Mouse (Mus musculus) layer of hippocampus, adult 2 months (tissue): ENCODE data around the gene Thpo. TPM values are rescaled to one million over a fixed set of nuclear protein-coding genes. Genes with fewer than 3 reads are reported as not detected.

ENCODE experiments used
- DNase-seq, 2 experiments: peaks; one replicate each; pipeline ENCODE4 v3.0.0; 2022; ENCODE audit warnings: low spot score in 2 of 2
- H3K27ac ChIP-seq: fragments of 200-600 bp; 2 replicates; pipeline ENCODE4 v1.8.1; 2022
- H3K4me3 ChIP-seq: fragments of 200-600 bp; 2 replicates; pipeline ENCODE4 v1.8.1; 2022; ENCODE audit warnings: mild to moderate bottlenecking
- CTCF ChIP-seq: fragments of 200-600 bp; conservative IDR thresholded peaks from 2 replicates; pipeline ENCODE4 v1.8.1; 2022; ENCODE audit warnings: antibody characterized with exemption, mild to moderate bottlenecking, moderate library complexity
- total RNA-seq, 2 experiments: library from RNA; stranded (reverse); gene quantifications; 2 replicates each; pipeline ENCODE4 v1.2.3; 2021

Thpo gene
- total RNA-seq, 2 experiments from 2014 or later = 12.5 to 16.2 TPM

DNA sequence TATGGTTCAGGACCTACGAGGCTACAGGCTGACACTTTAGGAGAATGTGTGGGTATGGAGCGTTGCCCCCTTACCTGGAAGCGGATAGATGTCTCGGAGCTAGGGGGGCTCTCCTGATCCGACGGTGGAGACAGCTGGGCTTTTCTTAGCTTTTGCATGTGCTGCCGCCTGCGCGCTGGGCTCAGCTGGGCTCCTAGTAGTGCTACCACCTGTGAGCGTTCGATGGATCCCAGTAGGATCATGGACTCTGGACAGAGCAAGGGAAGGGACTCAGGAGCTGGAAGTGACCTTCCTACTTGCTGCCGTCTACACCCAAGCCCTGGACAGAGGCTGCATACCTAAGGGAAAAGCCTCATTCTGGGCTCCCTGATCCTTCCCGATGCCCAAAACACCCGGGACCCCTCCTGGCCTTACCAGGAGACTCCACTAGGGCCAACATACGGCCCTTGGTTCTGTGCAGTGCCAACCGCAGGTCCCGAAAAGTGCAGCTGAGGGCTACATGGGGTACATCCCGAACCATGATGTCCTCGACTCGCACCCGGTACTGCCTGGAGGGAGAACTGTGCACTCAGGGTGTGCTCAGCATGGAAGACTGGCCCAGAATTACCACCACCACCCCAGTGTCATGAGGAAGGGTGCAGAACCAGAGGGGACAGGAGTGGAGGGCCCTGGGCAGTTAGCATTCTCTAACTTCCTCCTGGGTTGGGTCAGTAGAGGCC lies 25.9 kb downstream of the Thpo start:
- peak overlapping the region; percentile 44 for H3K27ac ChIP-seq
- no peak overlapping the region for H3K4me3 ChIP-seq
- no peak for TF ChIP-seq CTCF
- DNase-seq = no peak

DNA sequence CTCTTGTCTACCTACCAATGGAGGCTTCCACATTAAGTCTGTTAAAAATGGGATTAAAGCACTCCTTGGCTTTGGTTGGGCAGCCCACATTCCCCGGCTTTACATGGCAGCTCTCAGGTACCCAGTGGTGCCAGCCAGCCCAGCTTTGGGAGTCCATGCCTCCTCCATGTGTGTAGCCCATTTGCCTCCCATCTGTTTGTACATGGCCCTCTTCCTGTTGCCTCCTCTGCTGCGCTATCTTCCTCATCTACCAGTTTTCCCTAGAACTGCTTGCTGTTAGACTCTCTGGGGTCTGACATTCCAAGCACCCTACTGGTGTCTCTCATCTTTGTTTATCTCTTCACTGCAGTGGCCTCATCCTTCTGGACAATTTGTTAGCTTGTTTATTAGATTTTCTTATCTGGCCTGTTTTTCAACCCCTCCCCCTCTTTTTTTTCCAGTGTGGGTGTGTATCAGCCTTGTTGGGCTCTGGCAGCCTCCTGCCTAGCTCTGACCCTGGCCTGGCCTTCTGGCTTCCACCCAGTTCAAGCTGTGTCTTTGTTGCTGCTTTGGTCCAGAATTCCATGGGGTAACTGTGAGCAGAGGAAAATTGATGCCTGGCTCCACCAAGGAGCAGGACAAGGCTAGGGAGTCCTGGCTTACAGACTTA lies 27.8 kb downstream of the Thpo start:
- Histone ChIP-seq H3K4me3 (no peak overlapping the region), H3K27ac (peak overlapping the region; percentile 44)
- DNase-seq = no peak
- TF ChIP-seq CTCF = no peak

DNA sequence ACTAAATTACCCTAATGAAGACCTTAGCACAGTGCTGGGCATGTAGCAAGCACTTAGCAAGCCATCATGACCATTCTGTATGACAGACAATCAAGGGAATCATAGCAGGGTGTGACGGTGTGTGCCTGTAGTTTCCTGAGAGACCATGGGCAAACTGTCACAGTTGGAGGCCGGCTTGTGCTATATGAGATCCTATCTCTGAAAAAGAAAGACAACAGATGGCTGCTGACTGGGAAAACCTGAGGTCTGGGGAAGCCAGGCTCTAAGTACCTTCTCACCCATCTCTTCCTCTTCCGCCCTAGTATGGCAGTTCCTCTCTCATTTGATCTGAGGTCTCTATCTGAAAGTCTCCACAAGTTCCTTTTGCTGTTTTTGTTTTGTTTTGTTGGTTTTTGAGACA lies 28.5 kb downstream of the Thpo start:
- DNase-seq = no peak
- Histone ChIP-seq H3K27ac (peak overlapping the region; percentile 44), H3K4me3 (no peak overlapping the region)
- TF ChIP-seq CTCF = no peak

DNA sequence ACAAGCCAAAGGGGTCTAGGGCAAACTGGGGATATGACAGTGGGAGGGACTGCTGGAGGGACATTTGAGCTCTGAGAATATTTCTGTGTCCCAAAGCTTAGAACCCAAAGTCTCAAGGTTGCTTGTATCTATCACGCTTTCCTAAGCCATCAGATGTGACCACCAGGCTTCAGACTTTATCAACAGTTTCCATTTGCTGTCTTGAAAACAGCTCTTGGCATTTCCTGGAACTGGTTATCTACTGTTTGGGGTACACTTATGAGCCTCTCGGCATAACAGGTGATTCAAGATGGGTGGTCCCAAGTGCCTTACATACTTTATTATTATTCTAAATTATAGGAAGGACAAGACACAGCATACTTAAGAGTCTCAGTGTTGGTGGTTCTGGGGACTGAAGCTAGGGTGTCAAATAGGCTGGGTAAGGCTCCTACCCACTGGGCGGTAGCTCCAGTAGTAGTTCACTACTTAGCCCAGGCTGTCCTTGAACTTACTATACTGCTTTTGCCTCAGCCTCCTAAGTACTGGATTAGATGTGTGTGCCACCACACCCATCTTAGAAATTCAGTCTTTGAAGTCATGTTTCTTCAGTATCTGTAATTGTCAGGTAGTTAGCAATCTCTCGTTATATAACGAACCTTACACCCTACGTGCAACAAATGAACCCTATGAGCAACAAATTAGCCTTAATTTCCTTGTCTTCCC lies 30.5 kb downstream of the Thpo start:
- no peak for DNase-seq
- TF ChIP-seq CTCF = no peak
- Histone ChIP-seq H3K27ac (peak overlapping the region; percentile 44; the same call in 1 of the 2 replicates), H3K4me3 (no peak overlapping the region)

DNA sequence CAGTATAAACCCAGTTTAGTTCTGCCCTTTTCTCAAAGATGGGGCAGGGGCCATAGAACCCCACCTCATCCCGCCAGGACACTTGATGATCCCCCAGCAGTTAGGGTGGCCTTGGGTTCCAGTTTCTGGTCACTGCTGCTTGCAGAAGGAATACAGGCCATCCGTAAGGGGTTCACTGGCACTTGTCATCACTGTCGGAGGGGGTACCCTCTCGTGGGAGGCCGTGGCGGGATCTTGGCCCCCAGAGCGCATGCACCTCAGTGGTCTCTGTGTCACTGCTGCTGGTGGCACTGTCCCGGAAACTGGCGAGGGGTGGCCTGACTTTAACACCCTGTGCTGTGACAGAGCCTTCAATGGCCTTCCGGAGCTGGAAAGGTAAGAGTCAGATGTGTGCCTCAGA lies 31.2 kb downstream of the Thpo start:
- no peak overlapping the region for H3K4me3 ChIP-seq
- peak overlapping the region; percentile 77; the same call in 1 of the 2 replicates for H3K27ac ChIP-seq
- no peak for TF ChIP-seq CTCF
- no peak for DNase-seq

DNA sequence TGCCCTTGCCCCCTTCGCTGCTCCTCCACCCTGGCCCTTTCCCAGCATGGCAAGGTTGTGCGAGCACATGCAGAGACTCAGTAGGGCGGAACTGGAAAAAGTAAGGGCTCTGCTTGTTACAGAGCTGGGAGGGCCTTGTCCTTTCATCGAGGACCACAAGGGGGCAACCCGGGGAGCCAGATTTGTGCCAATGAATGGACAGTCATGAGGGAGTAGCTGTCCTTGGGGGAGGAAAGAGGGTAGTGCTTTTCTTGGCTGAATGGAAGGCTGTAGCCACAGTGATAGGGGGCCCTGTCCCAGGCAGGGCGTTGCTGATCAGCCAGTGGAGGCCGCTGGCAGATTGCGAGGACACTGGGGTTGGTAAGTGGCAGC lies 31.8 kb downstream of the Thpo start:
- Histone ChIP-seq H3K4me3 (no peak overlapping the region), H3K27ac (peak overlapping the region; percentile 77)
- peak; percentile 80 for TF ChIP-seq CTCF
- peak; percentile 65 to 74 for DNase-seq

DNA sequence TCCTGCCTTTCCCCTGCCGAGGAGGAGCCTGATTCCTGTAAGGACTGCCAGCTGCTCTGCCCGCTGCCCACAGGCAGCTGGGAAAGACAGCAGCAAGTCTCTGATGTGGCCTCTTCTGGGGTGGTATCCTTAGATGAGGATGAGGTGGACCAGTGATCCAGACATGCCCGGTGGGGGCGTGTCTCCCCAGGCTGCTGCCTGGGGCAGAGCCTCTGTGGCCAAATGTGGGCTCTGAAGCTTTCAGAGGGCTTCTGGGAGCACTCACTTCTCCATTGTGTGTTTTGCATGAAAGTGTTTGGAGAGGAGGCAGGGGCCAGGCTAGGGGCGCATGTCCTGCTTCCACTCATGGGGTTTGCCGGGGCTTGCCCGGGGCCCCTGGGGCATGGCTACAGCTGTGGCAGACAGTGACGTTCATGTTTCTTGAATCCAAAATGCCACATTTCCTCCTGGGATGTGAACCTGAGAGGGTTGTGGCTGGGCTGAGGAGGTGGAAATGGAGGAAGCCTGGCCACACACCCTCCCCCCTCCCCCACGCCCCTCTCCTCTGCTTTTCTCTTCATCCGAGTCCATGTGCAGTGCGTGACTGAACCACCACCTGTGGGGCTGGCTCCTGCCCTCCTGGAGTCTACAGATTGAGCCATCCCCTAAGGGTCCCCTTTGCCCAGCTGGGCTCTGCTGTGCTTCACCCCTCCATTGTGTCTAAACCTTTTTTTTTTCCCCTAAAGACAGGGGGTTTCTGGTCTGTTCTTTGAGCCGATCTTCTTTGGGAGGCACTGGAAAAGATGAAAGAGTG lies 32.4 kb downstream of the Thpo start:
- peak overlapping the region; percentile 77 for H3K27ac ChIP-seq
- TF ChIP-seq CTCF = no peak
- peak overlapping the region; percentile 17 for H3K4me3 ChIP-seq
- DNase-seq = no peak

DNA sequence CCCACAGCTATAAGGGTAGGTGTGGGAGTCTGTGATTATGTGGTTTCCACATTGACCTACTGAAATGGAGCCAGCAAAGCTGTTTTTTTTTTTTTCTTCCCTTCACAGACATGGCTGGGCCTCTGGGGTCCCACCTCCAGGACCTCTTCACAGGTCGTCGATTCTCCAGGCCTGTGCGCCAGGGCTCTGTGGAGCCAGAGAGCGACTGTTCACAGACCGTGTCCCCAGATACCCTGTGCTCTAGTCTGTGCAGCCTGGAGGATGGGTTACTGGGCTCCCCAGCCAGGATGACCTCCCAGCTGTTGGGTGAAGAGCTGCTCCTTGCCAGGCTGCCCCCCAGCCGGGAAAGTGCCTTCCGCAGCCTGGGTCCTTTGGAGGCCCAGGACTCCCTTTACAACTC lies 33.0 kb downstream of the Thpo start:
- H3K4me3 ChIP-seq = peak overlapping the region; percentile 17
- peak overlapping the region; percentile 77 for H3K27ac ChIP-seq
- no peak for DNase-seq
- TF ChIP-seq CTCF = no peak

DNA sequence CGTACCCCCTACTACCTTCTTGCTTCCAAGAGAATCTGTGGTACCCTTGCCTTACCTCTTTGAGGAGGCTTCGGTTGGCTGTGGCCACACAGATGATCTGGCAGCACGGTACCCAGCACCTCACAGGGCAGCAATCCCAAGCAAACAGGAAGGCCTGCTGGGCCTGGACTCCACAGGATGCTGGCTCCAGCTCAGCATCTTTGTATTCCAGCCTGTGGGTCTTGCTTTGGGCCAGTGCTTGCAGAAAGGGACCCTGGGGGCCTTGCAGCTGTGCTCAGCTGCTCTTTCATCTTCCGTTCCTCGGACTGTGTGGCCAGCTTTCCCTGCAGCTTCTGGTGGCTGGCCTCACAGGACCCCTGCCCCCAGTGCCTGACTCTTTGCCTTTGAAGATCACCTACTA lies 34.3 kb downstream of the Thpo start:
- no peak for DNase-seq
- TF ChIP-seq CTCF = no peak
- Histone ChIP-seq H3K4me3 (no peak overlapping the region), H3K27ac (peak overlapping the region; percentile 69)

DNA sequence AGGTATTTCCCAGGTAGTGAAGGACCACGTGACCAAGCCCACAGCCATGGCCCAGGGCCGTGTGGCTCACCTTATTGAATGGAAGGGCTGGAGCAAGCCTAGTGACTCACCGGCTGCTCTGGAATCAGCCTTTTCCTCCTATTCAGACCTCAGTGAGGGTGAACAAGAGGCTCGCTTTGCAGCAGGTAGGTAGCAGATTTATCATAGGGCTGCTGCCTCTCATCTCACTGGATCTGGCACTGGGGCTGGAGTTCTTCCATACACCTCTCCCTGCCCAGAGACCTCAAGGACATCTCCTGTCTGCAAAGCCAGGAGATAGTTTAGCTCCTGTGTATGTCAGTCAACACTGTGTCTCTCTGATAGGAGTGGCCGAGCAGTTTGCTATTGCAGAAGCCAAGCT lies 35.0 kb downstream of the Thpo start:
- Histone ChIP-seq H3K27ac (peak overlapping the region; percentile 69), H3K4me3 (peak overlapping the region; percentile 79; the same call in 1 of the 2 replicates)
- no peak for TF ChIP-seq CTCF
- no peak for DNase-seq

DNA sequence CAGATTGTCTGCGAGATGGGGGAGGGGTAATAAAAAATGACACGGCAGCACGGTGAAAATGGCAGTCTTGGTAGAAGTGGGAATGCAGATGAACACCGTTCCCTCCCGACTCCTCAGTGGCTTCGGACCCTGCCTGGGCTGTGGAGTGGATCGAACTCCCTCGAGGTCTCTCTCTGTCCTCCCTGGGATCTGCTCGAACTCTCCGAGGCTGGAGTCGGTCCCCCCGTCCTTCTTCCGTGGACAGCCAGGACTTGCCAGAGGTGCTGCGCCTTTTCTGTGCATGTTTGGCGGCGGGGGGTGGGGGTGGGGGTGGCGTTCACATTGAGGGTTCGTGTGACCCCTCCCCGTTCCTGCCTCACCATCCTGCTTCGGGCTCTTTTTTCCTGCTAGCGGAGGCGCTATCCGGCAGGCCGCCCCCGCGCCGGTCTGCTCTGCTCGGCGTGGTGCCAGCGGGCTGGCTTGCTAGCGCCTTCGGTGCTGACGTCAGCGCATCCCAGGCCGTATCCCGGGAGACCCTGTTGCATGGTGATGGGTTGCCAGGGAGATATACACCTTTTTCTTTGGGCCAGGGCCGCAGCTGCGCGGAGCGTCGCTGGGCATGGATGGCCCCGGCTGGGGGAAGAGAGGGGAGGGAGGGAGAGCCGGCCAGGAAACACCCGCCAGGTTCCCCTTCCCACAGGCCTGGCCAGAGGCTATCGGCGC lies 38.5 kb downstream of the Thpo start:
- peak; percentile 98 to 99 for DNase-seq
- TF ChIP-seq CTCF = no peak
- Histone ChIP-seq H3K27ac (peak overlapping the region; percentile 98), H3K4me3 (peak overlapping the region; percentile 79)

DNA sequence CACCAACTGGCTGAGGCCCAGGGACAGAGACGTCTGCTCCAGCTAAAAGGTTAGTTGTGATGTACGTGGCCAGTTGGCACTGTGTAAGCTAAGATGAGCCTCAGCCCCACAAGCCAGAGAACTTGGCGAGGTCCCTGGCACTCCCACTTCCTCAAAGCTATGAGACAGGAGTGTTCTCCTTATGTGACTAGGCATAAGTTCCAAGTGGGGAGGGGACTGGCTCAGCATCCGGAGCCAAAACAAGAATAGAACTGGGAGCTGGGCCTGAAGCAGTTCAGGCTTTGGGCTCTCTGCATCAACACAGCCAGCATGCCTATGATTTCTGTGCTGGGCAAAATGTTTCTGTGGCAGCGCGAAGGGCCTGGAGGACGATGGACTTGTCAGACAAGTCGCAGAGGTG lies 39.5 kb downstream of the Thpo start:
- TF ChIP-seq CTCF = no peak
- DNase-seq = peak; percentile 75 to 89
- peak overlapping the region; percentile 98 for H3K27ac ChIP-seq
- H3K4me3 ChIP-seq = peak overlapping the region; percentile 79
